Mouse (Mus musculus): Measurements from ENCODE around the gene Zzef1.
A peak's percentile ranks its signal among the peaks of the same experiment; 100 is the strongest.

Gene Zzef1

GRCm38 (mm10) chr11:72917299-72917996, 121.4 kb downstream of the Zzef1 start:
- no peak for DNase-seq

- DNase-seq, result peak; percentile 42 to 45
Measured at GRCm38 (mm10) chr11:72923116-72923515, 127.1 kb downstream of the Zzef1 start.

GRCm38 (mm10) chr11:72924458-72924857, 128.4 kb downstream of the Zzef1 start:
- DNase-seq, result no peak

- no peak for DNase-seq
Measured at GRCm38 (mm10) chr11:72925067-72925466, 129.0 kb downstream of the Zzef1 start.

GRCm38 (mm10) chr11:72926226-72926890, 130.3 kb downstream of the Zzef1 start:
- peak; percentile 61 to 86 for DNase-seq

GRCm38 (mm10) chr11:72928516-72928915, 132.5 kb downstream of the Zzef1 start:
- no peak for DNase-seq

GRCm38 (mm10) chr11:72940208-72941143, 144.4 kb downstream of the Zzef1 start:
- peak; percentile 38 to 69 for DNase-seq

- peak; percentile 60 to 67 for DNase-seq
Measured at GRCm38 (mm10) chr11:72944996-72945793, 149.2 kb downstream of the Zzef1 start.

- DNase-seq, result peak in 1 of 2 experiments; percentile 39
Measured at GRCm38 (mm10) chr11:72945875-72946559, 150.0 kb downstream of the Zzef1 start.

GRCm38 (mm10) chr11:72946560-72947119, 150.6 kb downstream of the Zzef1 start:
- peak in 1 of 2 experiments; percentile 30 for DNase-seq

- DNase-seq, result no peak
Measured at GRCm38 (mm10) chr11:72947840-72948239, 151.8 kb downstream of the Zzef1 start.

- no peak for DNase-seq
Measured at GRCm38 (mm10) chr11:72948254-72948653, 152.2 kb downstream of the Zzef1 start.

GRCm38 (mm10) chr11:72951137-72952000, 155.3 kb downstream of the Zzef1 start:
- DNase-seq, result peak; percentile 45 to 46

- peak; percentile 63 to 76 for DNase-seq
Measured at GRCm38 (mm10) chr11:72952226-72952625, 156.2 kb downstream of the Zzef1 start.

- DNase-seq, result peak; percentile 15 to 33
Measured at GRCm38 (mm10) chr11:72952697-72953096, 156.7 kb downstream of the Zzef1 start.

- DNase-seq, result peak in 1 of 2 experiments; percentile 27
Measured at GRCm38 (mm10) chr11:72953116-72953439, 157.1 kb downstream of the Zzef1 start.

GRCm38 (mm10) chr11:72953440-72954151, 157.6 kb downstream of the Zzef1 start:
- DNase-seq, result peak; percentile 82 to 85

GRCm38 (mm10) chr11:72954216-72954615, 158.2 kb downstream of the Zzef1 start:
- no peak for DNase-seq

- peak; percentile 31 to 46 for DNase-seq
Measured at GRCm38 (mm10) chr11:72955339-72955974, 159.4 kb downstream of the Zzef1 start.

Measured in kidney, postnatal 36 days (tissue).